Mouse (Mus musculus): ENCODE data around the gene Wdr81.

- TF ChIP-seq CTCF (IDR thresholded peaks at IDR 0.05; ENCODE audit: extremely low read depth, insufficient read depth, insufficient read length, insufficient replicate concordance) (no peak), POLR2A (IDR thresholded peaks at IDR 0.05; ENCODE audit: low read depth, low read length) (no peak)
Measured at GRCm38 (mm10) chr11:75459141-75459711, 4.7 kb upstream of the Wdr81 start.

Measured in spleen, adult 2 months (tissue).